Mouse (Mus musculus) CH12.LX (cell line): ENCODE data around the gene Pbx1.

ENCODE experiments used
- CTCF ChIP-seq, 2 experiments: IDR thresholded peaks in 1 of 2; conservative IDR thresholded peaks in 1 of 2; 2 replicates each; pipeline ENCODE4 v1.5.1; 2011 to 2012; ENCODE audit warnings: low read depth in 2 of 2, low read length in 2 of 2, improper control_type of control experiment in 1 of 2, inconsistent platforms in 1 of 2, mild to moderate bottlenecking in 1 of 2, moderate library complexity in 1 of 2
- EP300 ChIP-seq: IDR thresholded peaks from 2 replicates; pipeline ENCODE4 v1.6.1; 2011; ENCODE audit warnings: low read length, improper control_type of control experiment
- HCFC1 ChIP-seq: IDR thresholded peaks from 2 replicates; pipeline ENCODE4 v1.6.1; 2012; ENCODE audit warnings: low read depth, mild to moderate bottlenecking, inconsistent platforms, low read length, improper control_type of control experiment
- MEF2A ChIP-seq: IDR thresholded peaks from 2 replicates; pipeline ENCODE4 v1.6.1; 2014; ENCODE audit warnings: low read depth, mild to moderate bottlenecking, inconsistent platforms, low read length, improper control_type of control experiment, borderline replicate concordance
- NRF1 ChIP-seq: IDR thresholded peaks from 2 replicates; pipeline ENCODE4 v1.6.1; 2014; ENCODE audit warnings: low read depth, mild to moderate bottlenecking, inconsistent platforms, low read length, improper control_type of control experiment, moderate library complexity
- SIN3A ChIP-seq: IDR thresholded peaks from 2 replicates; pipeline ENCODE4 v1.6.1; 2012; ENCODE audit warnings: low read length, improper control_type of control experiment, inconsistent platforms
- TBP ChIP-seq: conservative IDR thresholded peaks from 2 replicates; pipeline ENCODE4 v1.6.1; 2011; ENCODE audit warnings: low read depth, low read length, improper control_type of control experiment

GRCm38 (mm10) chr1:168166841-168167240 is 265.2 kb downstream of the Pbx1 start:
- TF ChIP-seq HCFC1 (no peak), EP300 (no peak), CTCF (conservative IDR thresholded peaks at IDR 0.05 in 1 of 2, IDR thresholded peaks at IDR 0.05 in 1 of 2; ENCODE audit: low read depth in 2 of 2, low read length in 2 of 2) (no peak), NRF1 (no peak), SIN3A (no peak), TBP (no peak), MEF2A (no peak)
